Mouse (Mus musculus): Measurements from ENCODE around the gene Gm42372. TPM values are rescaled to one million over a fixed set of nuclear protein-coding genes. Genes with fewer than 3 reads are reported as not detected.
A peak's percentile ranks its signal among the peaks of the same experiment; 100 is the strongest.
"Not testable (repeated sequence)": the region's sequence is repeated elsewhere in the genome, so short reads cannot be mapped to it uniquely, and the experiment has no call there.

Gene Gm42372
- polyA plus RNA-seq, 1 experiment from 2014 or later = 1.5 TPM

DNA sequence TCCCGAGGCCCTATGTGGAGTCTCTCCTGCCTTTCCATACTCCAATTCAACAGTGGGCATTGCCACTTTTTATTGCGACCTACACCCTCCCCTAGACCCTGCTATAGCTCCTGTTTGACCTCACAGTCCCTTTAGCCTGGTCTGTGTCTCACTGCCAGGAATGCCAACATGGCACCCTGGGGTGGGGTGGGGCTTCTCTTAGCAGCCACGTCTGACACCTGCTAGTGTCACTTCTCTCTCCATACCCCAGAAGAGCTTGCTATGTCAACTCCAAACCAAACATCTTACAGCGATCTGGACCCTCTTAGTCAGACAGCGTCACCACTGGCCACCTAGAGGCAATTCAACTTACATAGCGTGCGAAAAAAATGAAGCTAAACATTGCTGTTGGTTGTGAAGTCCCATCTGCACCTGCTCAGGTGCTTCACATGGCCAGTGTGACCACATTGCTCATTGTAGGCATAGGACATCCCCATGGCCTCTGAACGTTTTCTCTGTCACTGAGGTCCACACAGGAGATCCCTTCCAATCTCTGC, 33.9 kb upstream of the Gm42372 start:
- no peak for ATAC-seq (ENCODE audit: low FRiP score, low read depth)
- 51% methylated on average over 8 of the region's 8 CpGs for WGBS
- H3K36me3 ChIP-seq = no peaks in the 10 kb centered on the region
- peaks cover 49% of the 10 kb centered on the region for H3K27me3 ChIP-seq (replicated peaks)
- no peaks in the 10 kb centered on the region for H3K9me3 ChIP-seq
- no peak overlapping the region for H3K4me3 ChIP-seq
- H3K4me2 ChIP-seq (replicated peaks) = peak overlapping the region; percentile 64
- H3K4me1 ChIP-seq = peaks cover 49% of the 10 kb centered on the region
- H3K27ac ChIP-seq = no peak overlapping the region
- H3K9ac ChIP-seq = no peak overlapping the region

DNA sequence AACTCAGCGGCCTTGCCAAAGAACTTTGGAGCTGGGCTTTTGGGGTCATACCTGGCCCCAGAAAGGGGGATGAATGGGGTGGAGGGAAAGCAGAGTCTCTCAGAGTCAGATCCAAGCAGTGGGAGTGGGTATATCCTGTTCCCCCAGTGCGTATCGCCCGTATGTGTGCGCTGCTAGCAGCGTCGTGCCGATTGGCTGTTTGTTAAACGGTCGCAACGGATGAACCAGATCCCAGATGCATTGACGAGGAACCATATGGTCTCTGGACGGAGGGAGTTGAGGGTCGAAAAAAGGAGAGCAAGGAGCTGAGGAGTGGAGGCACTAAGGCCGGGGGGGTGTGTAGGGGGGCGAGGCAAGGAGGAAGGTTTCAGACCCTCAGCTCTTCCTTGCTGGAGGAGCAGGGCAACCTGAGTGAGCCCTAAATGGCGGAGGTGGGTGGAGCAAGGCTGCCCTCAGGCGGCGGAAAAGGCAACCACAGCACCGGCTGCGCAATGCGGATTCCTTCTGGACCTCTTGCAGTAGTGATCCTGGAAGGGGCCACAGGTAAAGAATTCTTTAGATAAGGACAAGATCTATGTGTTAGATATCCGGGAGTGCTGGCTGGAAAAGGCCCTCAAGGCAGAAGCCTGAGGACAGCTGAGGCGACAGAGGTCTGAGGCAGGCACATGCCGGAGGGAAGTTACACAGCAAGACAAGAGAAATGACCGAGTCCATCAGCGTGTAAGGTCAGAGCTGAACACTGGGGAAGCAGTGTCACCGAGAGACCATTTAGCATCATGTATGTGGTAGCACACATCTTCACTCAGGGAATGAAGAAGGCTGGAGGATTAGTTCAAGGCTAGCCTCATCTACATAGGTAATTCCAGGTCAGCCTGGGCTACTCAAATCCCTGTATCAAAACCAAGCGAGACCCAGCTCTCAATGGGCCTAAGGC, 32.7 kb upstream of the Gm42372 start:
- WGBS = 12% methylated on average over 29 of the region's 29 CpGs
- Histone ChIP-seq H3K36me3 (no peaks in the 10 kb centered on the region), H3K27ac (no peak overlapping the region; the same call in 1 of the 2 replicates), H3K4me1 (peaks cover 44% of the 10 kb centered on the region), H3K27me3 (replicated peaks) (peaks cover 47% of the 10 kb centered on the region), H3K4me2 (replicated peaks) (peak overlapping the region; percentile 64), H3K9me3 (no peaks in the 10 kb centered on the region), H3K9ac (0 out of 2 replicates have a peak overlapping the region, but pooled peaks have one; percentile 18), H3K4me3 (peak overlapping the region; percentile 15; the same call in 1 of the 2 replicates)
- ATAC-seq (ENCODE audit: low FRiP score, low read depth) = peak; percentile 27; the same call in 1 of the 2 replicates

DNA sequence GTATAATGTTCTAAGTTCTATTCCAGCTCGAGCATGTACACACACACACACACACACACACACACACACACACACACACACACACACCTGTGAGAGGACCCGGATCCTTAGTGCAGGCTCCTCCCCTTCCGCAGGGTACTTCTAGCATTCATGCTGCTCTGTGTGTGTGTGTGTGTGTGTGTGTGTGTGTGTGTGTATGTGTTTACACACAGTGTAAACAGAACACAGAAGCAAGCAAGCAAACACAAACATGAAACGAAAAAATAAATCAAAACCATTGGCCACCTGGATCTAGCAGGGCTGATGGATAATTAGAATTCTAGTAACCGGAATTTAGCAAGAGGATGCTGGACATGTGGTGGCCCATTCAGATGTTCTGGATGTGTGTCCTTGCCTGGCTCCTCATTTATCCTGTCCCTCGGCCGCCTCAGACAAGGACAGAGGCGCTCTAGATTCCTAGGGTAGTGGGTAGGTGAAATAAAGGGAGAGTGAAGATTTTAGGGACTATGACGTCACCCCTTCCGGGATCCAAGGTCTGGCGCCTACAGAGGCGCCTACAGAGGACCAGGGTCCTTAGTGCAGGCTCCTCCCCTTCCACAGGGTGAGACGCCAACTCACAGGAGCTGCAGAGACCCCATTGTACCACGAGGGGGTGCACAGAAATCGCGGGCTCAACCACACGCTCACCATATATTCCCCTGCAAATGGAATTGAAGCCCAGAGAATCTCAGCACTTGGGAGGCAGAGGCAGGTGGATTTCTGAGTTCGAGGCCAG, 31.8 kb upstream of the Gm42372 start:
- Histone ChIP-seq H3K4me3 (no peak overlapping the region), H3K9me3 (no peaks in the 10 kb centered on the region), H3K27me3 (replicated peaks) (peaks cover 38% of the 10 kb centered on the region), H3K4me2 (replicated peaks) (peak overlapping the region; percentile 16; the same call in 1 of the 2 replicates), H3K4me1 (peaks cover 38% of the 10 kb centered on the region), H3K9ac (no peak overlapping the region), H3K36me3 (no peaks in the 10 kb centered on the region), H3K27ac (no peak overlapping the region)
- ATAC-seq (ENCODE audit: low FRiP score, low read depth) = peak; percentile 54
- WGBS = 28% methylated on average over 18 of the region's 18 CpGs

DNA sequence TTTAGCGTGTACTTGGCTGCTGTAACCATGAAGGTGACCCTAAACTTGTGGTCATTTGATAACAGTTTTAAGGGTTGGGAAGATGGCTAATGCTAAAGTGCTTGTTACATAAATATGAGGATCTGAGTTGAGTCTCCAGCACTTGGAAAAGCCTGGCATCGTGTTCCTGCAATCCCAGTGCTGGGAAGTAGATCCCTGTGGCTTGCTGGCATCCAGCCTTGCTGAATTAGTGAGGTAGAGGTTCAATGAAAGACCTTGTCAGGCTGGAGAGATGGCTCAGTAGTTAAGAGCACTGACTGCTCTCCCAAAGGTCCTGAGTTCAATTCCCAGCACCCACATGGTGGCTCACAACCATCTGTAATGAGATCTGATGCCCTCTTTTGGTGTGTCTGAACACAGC, 29.1 kb upstream of the Gm42372 start:
- WGBS = 70% methylated on average over 2 of the region's 2 CpGs
- H3K36me3 ChIP-seq; H3K9ac ChIP-seq; H3K9me3 ChIP-seq; H3K27ac ChIP-seq; H3K4me2 ChIP-seq (replicated peaks); ATAC-seq (ENCODE audit: low FRiP score, low read depth); H3K4me3 ChIP-seq: not testable (repeated sequence)
- H3K27me3 ChIP-seq (replicated peaks) = peaks cover 11% of the 10 kb centered on the region; the same call in 1 of the 2 replicates
- peaks cover 17% of the 10 kb centered on the region for H3K4me1 ChIP-seq

DNA sequence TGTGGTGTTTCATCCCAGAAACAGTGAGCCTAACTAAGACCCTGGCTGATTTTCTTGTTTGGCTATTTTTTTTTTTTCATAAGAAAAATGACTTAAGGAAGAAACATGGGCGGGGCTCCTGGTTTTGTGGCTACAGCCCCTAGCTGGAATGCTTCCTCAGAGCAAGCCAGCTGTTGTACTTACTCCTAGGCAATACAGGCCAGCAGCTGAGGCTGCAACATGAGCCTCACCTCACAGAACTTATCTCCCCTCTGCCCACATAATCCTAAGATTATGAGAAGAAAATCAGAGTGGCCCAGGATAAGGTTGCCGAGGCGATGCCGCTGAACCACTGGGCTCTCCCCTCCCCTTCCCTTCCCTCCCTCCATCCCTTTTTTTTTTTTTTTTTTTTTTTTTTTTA, 27.2 kb upstream of the Gm42372 start:
- H3K9ac ChIP-seq = no peak overlapping the region
- H3K4me2 ChIP-seq (replicated peaks) = no peak overlapping the region
- no peak overlapping the region for H3K27ac ChIP-seq
- no peaks in the 10 kb centered on the region for H3K36me3 ChIP-seq
- H3K4me1 ChIP-seq = peaks cover 17% of the 10 kb centered on the region
- no peaks in the 10 kb centered on the region for H3K9me3 ChIP-seq
- H3K4me3 ChIP-seq = no peak overlapping the region
- H3K27me3 ChIP-seq (replicated peaks) = no peaks in the 10 kb centered on the region
- 88% methylated on average over 4 of the region's 4 CpGs for WGBS
- no peak for ATAC-seq (ENCODE audit: low FRiP score, low read depth)

DNA sequence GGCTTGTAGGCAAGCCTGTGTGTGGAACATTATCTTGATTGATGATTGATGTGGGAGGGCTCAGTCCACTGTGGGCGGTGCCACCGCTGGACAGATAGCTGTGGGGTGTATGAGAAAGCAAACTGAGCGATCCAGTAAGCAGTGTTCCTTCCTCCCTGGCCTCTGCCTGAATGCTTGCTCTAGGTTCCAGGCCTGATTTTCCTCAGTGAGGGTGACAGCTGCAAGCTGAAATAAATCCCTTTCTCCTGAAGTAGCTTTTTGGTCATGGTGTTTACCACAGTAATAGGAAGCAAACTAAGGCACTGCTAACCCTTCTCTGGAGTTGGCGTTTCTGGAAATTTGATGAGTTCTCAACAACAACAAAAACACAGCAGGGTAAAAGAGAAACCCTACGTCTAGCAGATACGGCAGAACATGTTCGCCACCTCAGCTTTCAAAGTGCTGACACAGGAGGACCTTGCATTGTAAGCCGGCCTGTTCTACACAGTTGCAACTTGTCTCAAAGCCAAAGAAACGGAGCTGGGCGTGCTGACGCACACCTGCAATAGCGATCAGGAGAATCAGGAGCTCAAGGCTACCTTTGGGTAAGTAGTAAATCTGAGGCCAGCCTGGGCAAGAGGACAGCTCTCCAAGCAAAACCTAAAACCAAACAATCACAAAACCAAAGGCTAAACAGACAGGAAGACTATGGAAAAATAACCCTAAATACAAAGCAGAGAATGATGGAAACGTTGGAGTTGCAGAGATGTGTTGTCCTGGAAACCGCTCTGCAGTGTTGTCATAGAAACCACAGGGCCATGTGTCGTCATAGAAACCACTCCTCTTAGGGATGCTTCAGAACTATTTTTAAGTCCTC, 26.2 kb upstream of the Gm42372 start:
- Histone ChIP-seq H3K4me3 (no peak overlapping the region), H3K4me2 (replicated peaks) (peak overlapping the region; percentile 10), H3K4me1 (peaks cover 21% of the 10 kb centered on the region), H3K27me3 (replicated peaks) (no peaks in the 10 kb centered on the region), H3K36me3 (no peaks in the 10 kb centered on the region), H3K9me3 (no peaks in the 10 kb centered on the region), H3K27ac (no peak overlapping the region), H3K9ac (no peak overlapping the region)
- no peak for ATAC-seq (ENCODE audit: low FRiP score, low read depth)
- 43% methylated on average over 15 of the region's 15 CpGs for WGBS

DNA sequence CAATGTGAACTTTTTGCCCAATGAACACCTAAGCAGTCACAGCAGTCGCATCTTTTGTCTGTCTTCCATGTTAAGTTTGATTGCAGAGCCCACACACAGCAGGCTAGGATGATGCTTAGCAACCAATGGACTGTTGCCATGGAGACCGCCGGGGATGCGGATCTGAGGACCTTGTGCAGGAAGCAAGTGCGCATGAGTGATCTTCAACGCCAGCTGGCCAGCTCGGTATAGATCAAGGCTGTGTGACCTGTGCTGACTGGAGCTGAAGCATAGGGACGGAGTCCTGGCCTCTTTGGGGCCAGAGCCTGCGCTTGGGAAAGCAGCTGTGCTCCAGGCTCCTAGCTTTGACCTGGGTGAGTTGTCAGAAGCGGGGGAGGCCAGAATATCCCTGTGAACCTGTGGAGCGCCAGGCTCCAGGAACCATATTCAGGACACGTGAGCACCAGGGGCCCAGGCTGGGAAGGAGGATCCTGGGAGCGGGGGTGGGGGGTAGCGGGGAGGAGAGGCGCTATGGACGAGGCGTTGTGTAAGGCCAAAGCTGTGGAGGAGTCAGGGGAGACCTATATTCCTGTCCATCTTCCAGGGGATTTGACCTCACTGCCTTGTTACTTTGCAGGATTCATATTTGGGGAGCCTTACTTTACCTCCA, 23.2 kb upstream of the Gm42372 start, which contains the start of gene Pnmal1:
Gene Pnmal1, plus strand, starts transcription at position 141 of the 649 bp plus-strand sequence.
- Histone ChIP-seq H3K27me3 (replicated peaks) (no peaks in the 10 kb centered on the region), H3K36me3 (no peaks in the 10 kb centered on the region), H3K4me3 (peak within 1 kb of the TSS; percentile 33), H3K4me1 (peaks cover 24% of the 10 kb centered on the region), H3K9me3 (no peaks in the 10 kb centered on the region), H3K9ac (peak within 1 kb of the TSS; percentile 45), H3K27ac (peak within 1 kb of the TSS; percentile 89), H3K4me2 (replicated peaks) (peak within 1 kb of the TSS; percentile 69)
- WGBS = 7% methylated on average over 17 of the region's 17 CpGs
- peak; percentile 95 for ATAC-seq (ENCODE audit: low FRiP score, low read depth)

DNA sequence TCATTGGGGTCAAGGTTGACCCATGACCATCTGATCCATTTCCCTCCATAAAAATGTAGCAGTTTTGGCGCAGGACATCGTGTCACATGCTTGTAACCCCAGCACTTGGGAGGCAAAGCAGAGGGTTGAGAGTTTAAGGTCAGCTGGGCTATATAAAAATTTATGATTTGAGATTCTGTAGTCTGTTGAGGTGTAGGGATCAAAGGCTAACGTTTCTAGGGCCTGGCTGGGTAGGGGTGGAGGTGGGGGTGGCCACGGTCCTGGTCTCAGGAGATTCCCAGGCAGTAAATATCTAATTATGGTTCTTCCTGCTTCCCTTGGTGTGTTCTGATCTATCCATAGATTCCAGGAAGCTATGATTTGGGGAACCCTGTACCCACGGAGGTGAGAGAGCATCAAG, 21.2 kb upstream of the Gm42372 start:
- Histone ChIP-seq H3K4me1 (peaks cover 23% of the 10 kb centered on the region), H3K9me3 (no peaks in the 10 kb centered on the region), H3K27me3 (replicated peaks) (no peaks in the 10 kb centered on the region), H3K9ac (no peak overlapping the region), H3K4me3 (no peak overlapping the region), H3K27ac (no peak overlapping the region), H3K36me3 (no peaks in the 10 kb centered on the region), H3K4me2 (replicated peaks) (peak overlapping the region; percentile 69; the same call in 1 of the 2 replicates)
- ATAC-seq (ENCODE audit: low FRiP score, low read depth) = no peak
- 80% methylated on average over 5 of the region's 5 CpGs for WGBS

DNA sequence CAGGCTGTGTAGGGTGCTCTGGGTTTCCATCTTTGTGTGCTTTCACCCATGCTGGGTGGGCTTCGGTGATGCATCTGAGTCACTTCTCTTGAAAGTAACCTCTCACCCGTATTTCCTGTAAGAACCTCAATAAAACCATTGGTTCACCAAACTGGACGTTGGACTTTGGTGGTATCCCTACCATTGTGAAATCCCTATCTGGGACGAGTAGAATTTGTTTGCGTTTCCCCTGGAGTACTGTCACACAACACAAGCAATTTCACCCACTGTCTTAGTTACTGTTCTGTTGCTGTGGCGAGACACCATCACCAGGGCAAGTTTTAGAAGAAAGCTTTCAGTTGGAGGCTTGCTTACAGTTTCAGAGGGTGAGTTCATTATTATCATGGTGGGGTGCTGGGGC, 14.5 kb upstream of the Gm42372 start:
- Histone ChIP-seq H3K9ac (no peak overlapping the region), H3K27ac (no peak overlapping the region), H3K4me2 (replicated peaks) (no peak overlapping the region), H3K9me3 (no peaks in the 10 kb centered on the region), H3K27me3 (replicated peaks) (no peaks in the 10 kb centered on the region), H3K4me3 (no peak overlapping the region), H3K4me1 (no peaks in the 10 kb centered on the region), H3K36me3 (no peaks in the 10 kb centered on the region)
- no peak for ATAC-seq (ENCODE audit: low FRiP score, low read depth)
- WGBS = 89% methylated on average over 6 of the region's 6 CpGs

DNA sequence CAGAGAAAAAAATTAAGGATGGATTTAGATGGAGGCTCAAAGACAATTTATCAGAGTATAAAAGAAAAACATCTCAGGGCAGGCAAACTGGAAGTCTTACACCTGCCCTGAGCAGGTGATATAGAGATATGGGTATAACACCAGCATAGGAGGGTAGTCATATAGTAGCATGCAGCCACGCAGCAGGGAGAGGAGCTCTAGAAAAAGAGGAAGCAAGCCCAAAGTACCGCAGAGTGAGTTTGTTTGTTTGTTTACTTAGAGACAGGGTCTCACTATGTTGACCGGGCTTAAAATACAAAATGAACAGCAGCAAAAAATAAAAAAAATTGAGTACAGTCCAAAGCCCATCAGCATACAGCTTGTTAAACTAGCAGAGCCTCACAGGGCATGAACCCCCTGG, 11.7 kb upstream of the Gm42372 start:
- no peak overlapping the region for H3K4me2 ChIP-seq (replicated peaks)
- H3K4me1 ChIP-seq = no peaks in the 10 kb centered on the region
- H3K9ac ChIP-seq = no peak overlapping the region
- H3K27me3 ChIP-seq (replicated peaks) = no peaks in the 10 kb centered on the region
- no peak for ATAC-seq (ENCODE audit: low FRiP score, low read depth)
- no peaks in the 10 kb centered on the region for H3K36me3 ChIP-seq
- no peak overlapping the region for H3K27ac ChIP-seq
- 94% methylated on average over 3 of the region's 3 CpGs for WGBS
- H3K4me3 ChIP-seq = no peak overlapping the region
- no peaks in the 10 kb centered on the region for H3K9me3 ChIP-seq

DNA sequence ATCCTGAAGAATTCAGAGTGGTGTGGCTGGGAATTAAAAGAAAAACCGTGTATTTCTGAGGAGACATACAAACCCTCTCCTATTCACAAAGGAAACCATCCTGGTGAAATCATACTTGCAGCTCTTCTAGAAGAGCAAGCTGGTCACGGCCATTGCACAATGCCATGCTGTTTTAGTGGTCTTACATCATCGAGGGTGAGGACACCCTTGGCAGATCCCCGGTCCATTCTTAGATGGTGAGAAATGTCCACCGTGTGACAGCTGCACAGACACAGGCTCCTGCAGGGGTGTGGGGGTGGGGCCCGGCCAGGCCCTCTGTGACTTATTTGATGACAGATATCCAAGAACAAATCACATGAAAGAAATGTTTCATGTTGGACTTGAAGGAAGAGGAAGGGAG, 8.9 kb upstream of the Gm42372 start:
- H3K27me3 ChIP-seq (replicated peaks) = no peaks in the 10 kb centered on the region
- no peak overlapping the region for H3K27ac ChIP-seq
- H3K4me3 ChIP-seq = no peak overlapping the region
- H3K4me1 ChIP-seq = no peaks in the 10 kb centered on the region
- no peak overlapping the region for H3K4me2 ChIP-seq (replicated peaks)
- H3K36me3 ChIP-seq = no peaks in the 10 kb centered on the region
- H3K9ac ChIP-seq = no peak overlapping the region
- H3K9me3 ChIP-seq = no peaks in the 10 kb centered on the region
- ATAC-seq (ENCODE audit: low FRiP score, low read depth) = no peak
- WGBS = 32% methylated on average over 6 of the region's 6 CpGs

All from neural tube, embryonic 12.5 days (tissue).